Mouse (Mus musculus) MEL (cell line): ENCODE results near the gene Ppm1d. TPM values are rescaled to one million over a fixed set of nuclear protein-coding genes. Genes with fewer than 3 reads are reported as not detected.

Experiments used
- DNase-seq: peaks from one replicate; pipeline ENCODE4 v3.0.0; 2011; ENCODE audit warnings: low read depth, low spot score
- H3K27ac ChIP-seq: 2 replicates; pipeline ENCODE4 v1.5.1; 2012; ENCODE audit warnings: low read depth, mild to moderate bottlenecking, control low read depth, low read length, moderate library complexity; ENCODE audit not compliant: control insufficient read depth
- H3K27me3 ChIP-seq, 2 experiments: fragments of 150-350 bp in 1 of 2; sonication (generic) in 1 of 2; 2 replicates each; pipeline ENCODE4 v1.6.1; 2012; ENCODE audit warnings: low read length in 2 of 2, mild to moderate bottlenecking in 2 of 2, improper control_type of control experiment in 1 of 2, moderate library complexity in 1 of 2; ENCODE audit not compliant: insufficient read depth in 2 of 2, control insufficient read depth in 1 of 2
- H3K36me3 ChIP-seq, 2 experiments: 2 replicates each; pipeline ENCODE4 v1.6.1; 2012 to 2014; ENCODE audit warnings: low read length in 2 of 2, improper control_type of control experiment in 1 of 2, inconsistent platforms in 1 of 2, mild to moderate bottlenecking in 1 of 2; ENCODE audit not compliant: insufficient read depth in 2 of 2, control insufficient read depth in 1 of 2
- H3K4me1 ChIP-seq, 2 experiments: fragments of 150-350 bp in 1 of 2; sonication (generic) in 1 of 2; 2 replicates each; pipeline ENCODE4 v1.6.1; 2012; ENCODE audit warnings: low read length in 2 of 2, improper control_type of control experiment in 1 of 2, mild to moderate bottlenecking in 1 of 2; ENCODE audit not compliant: insufficient read depth in 2 of 2, control insufficient read depth in 1 of 2
- H3K4me3 ChIP-seq, 2 experiments: fragments of 150-350 bp in 1 of 2; sonication (generic) in 1 of 2; 2 replicates each; pipeline ENCODE4 v1.5.1; 2012; ENCODE audit warnings: low read depth in 2 of 2, low read length in 2 of 2, mild to moderate bottlenecking in 2 of 2, moderate library complexity in 2 of 2, control low read depth in 1 of 2, improper control_type of control experiment in 1 of 2; ENCODE audit not compliant: control insufficient read depth in 1 of 2, insufficient read depth in 1 of 2
- H3K79me2 ChIP-seq: 2 replicates; pipeline ENCODE4 v1.6.1; 2012; ENCODE audit warnings: mild to moderate bottlenecking, low read length, moderate library complexity; ENCODE audit not compliant: control insufficient read depth, poor library complexity, insufficient read depth
- H3K9ac ChIP-seq: 2 replicates; pipeline ENCODE4 v1.6.1; 2012; ENCODE audit warnings: low read depth, mild to moderate bottlenecking, control low read depth, low read length, moderate library complexity; ENCODE audit not compliant: control insufficient read depth, poor library complexity, severe bottlenecking
- H3K9me3 ChIP-seq: fragments of 150-350 bp; sonication (generic); replicated peaks from 2 replicates; pipeline ENCODE4 v1.6.1; 2012; ENCODE audit warnings: mild to moderate bottlenecking, low read length, improper control_type of control experiment, moderate library complexity; ENCODE audit not compliant: insufficient read depth
- BHLHE40 ChIP-seq: IDR thresholded peaks from 2 replicates; pipeline ENCODE4 v1.6.1; 2012; ENCODE audit warnings: low read depth, mild to moderate bottlenecking, inconsistent platforms, low read length, improper control_type of control experiment, borderline replicate concordance
- CHD2 ChIP-seq: IDR thresholded peaks from 2 replicates; pipeline ENCODE4 v1.6.1; 2011; ENCODE audit warnings: low read length, improper control_type of control experiment
- CTCF ChIP-seq, 3 experiments: IDR thresholded peaks in 2 of 3; conservative IDR thresholded peaks in 1 of 3; 2 replicates each; pipeline ENCODE4 v1.5.1; 2011 to 2012; ENCODE audit warnings: low read length in 3 of 3, low read depth in 2 of 3, mild to moderate bottlenecking in 2 of 3, improper control_type of control experiment in 1 of 3, inconsistent platforms in 1 of 3, mixed read lengths in 1 of 3, moderate library complexity in 1 of 3; ENCODE audit not compliant: control insufficient read depth in 1 of 3, insufficient read depth in 1 of 3, poor library complexity in 1 of 3, severe bottlenecking in 1 of 3
- ELF1 ChIP-seq: IDR thresholded peaks from 2 replicates; pipeline ENCODE4 v1.6.1; 2014; ENCODE audit warnings: low read depth, mild to moderate bottlenecking, inconsistent platforms, low read length, improper control_type of control experiment, moderate library complexity
- EP300 ChIP-seq, 2 experiments: IDR thresholded peaks; 2 replicates each; pipeline ENCODE4 v1.6.1; 2011; ENCODE audit warnings: improper control_type of control experiment in 2 of 2, low read length in 2 of 2, low read depth in 1 of 2, mild to moderate bottlenecking in 1 of 2
- ETS1 ChIP-seq: IDR thresholded peaks from 2 replicates; pipeline ENCODE4 v1.6.1; 2012; ENCODE audit warnings: low read depth, mild to moderate bottlenecking, inconsistent platforms, low read length, improper control_type of control experiment, moderate library complexity
- GABPA ChIP-seq: IDR thresholded peaks from 2 replicates; pipeline ENCODE4 v1.6.1; 2012; ENCODE audit warnings: low read depth, mild to moderate bottlenecking, inconsistent platforms, low read length, improper control_type of control experiment, moderate library complexity
- GATA1 ChIP-seq: IDR thresholded peaks from 2 replicates; pipeline ENCODE4 v1.6.1; 2011; ENCODE audit warnings: low read depth, low read length, improper control_type of control experiment
- HCFC1 ChIP-seq: IDR thresholded peaks from 2 replicates; pipeline ENCODE4 v1.6.1; 2012; ENCODE audit warnings: low read depth, mild to moderate bottlenecking, inconsistent platforms, low read length, improper control_type of control experiment, moderate library complexity
- KAT2A ChIP-seq: conservative IDR thresholded peaks from 2 replicates; pipeline ENCODE4 v1.6.1; 2012; ENCODE audit warnings: low read depth, low read length, improper control_type of control experiment, inconsistent platforms
- MAFK ChIP-seq: IDR thresholded peaks from 2 replicates; pipeline ENCODE4 v1.6.1; 2011; ENCODE audit warnings: low read depth, mild to moderate bottlenecking, low read length, improper control_type of control experiment, borderline replicate concordance
- MAX ChIP-seq: IDR thresholded peaks from 2 replicates; pipeline ENCODE4 v1.6.1; 2011; ENCODE audit warnings: low read length, improper control_type of control experiment
- MEF2A ChIP-seq: IDR thresholded peaks from 2 replicates; pipeline ENCODE4 v1.6.1; 2014; ENCODE audit warnings: low read depth, mild to moderate bottlenecking, inconsistent platforms, low read length, improper control_type of control experiment; ENCODE audit not compliant: poor library complexity, insufficient replicate concordance, severe bottlenecking; ENCODE audit errors: extremely low read depth
- MXI1 ChIP-seq: IDR thresholded peaks from 2 replicates; pipeline ENCODE4 v1.6.1; 2011; ENCODE audit warnings: mild to moderate bottlenecking, low read depth, low read length, improper control_type of control experiment
- MYB ChIP-seq: IDR thresholded peaks from 2 replicates; pipeline ENCODE4 v1.6.1; 2011; ENCODE audit warnings: mild to moderate bottlenecking, low read depth, low read length, improper control_type of control experiment
- MYC ChIP-seq: IDR thresholded peaks from 2 replicates; pipeline ENCODE4 v1.6.1; 2011; ENCODE audit warnings: low read depth, mild to moderate bottlenecking, low read length, improper control_type of control experiment, moderate library complexity
- NELFE ChIP-seq: IDR thresholded peaks from 2 replicates; pipeline ENCODE4 v1.6.1; 2011; ENCODE audit warnings: low read depth, low read length, improper control_type of control experiment
- NRF1 ChIP-seq: IDR thresholded peaks from 2 replicates; pipeline ENCODE4 v1.6.1; 2014; ENCODE audit warnings: low read depth, mild to moderate bottlenecking, inconsistent platforms, low read length, improper control_type of control experiment, moderate library complexity; ENCODE audit not compliant: poor library complexity, insufficient read depth, severe bottlenecking
- POLR2A ChIP-seq, 2 experiments: IDR thresholded peaks; 2 replicates each; pipeline ENCODE4 v1.6.1; 2011 to 2012; ENCODE audit warnings: low read length in 2 of 2, mild to moderate bottlenecking in 2 of 2, control low read depth in 1 of 2, improper control_type of control experiment in 1 of 2, low read depth in 1 of 2, moderate library complexity in 1 of 2; ENCODE audit not compliant: control insufficient read depth in 1 of 2, insufficient read depth in 1 of 2, poor library complexity in 1 of 2
- POLR2AphosphoS2 ChIP-seq: IDR thresholded peaks from 2 replicates; pipeline ENCODE4 v1.6.1; 2011; ENCODE audit warnings: low read length, improper control_type of control experiment
- POLR2AphosphoS5 ChIP-seq: IDR thresholded peaks from 2 replicates; pipeline ENCODE4 v1.6.1; 2012; ENCODE audit warnings: low read depth, borderline replicate concordance, mild to moderate bottlenecking, inconsistent platforms, low read length, moderate library complexity, mixed read lengths
- RAD21 ChIP-seq: IDR thresholded peaks from 2 replicates; pipeline ENCODE4 v1.6.1; 2011; ENCODE audit warnings: mild to moderate bottlenecking, low read depth, low read length, improper control_type of control experiment
- RCOR1 ChIP-seq: IDR thresholded peaks from 2 replicates; pipeline ENCODE4 v1.6.1; 2012; ENCODE audit warnings: low read depth, mild to moderate bottlenecking, inconsistent platforms, low read length, improper control_type of control experiment
- SIN3A ChIP-seq: IDR thresholded peaks from 2 replicates; pipeline ENCODE4 v1.6.1; 2012; ENCODE audit warnings: low read length, improper control_type of control experiment, inconsistent platforms
- SMC3 ChIP-seq: IDR thresholded peaks from 2 replicates; pipeline ENCODE4 v1.6.1; 2011; ENCODE audit warnings: low read depth, low read length, improper control_type of control experiment
- TAL1 ChIP-seq: IDR thresholded peaks from 2 replicates; pipeline ENCODE4 v1.6.1; 2012; ENCODE audit warnings: mild to moderate bottlenecking, inconsistent platforms, low read length, moderate library complexity, mixed read lengths
- TBP ChIP-seq: IDR thresholded peaks from 2 replicates; pipeline ENCODE4 v1.8.0; 2011; ENCODE audit warnings: low read depth, low read length, improper control_type of control experiment
- TCF12 ChIP-seq: IDR thresholded peaks from 2 replicates; pipeline ENCODE4 v1.6.1; 2014; ENCODE audit warnings: low read depth, mild to moderate bottlenecking, inconsistent platforms, low read length, improper control_type of control experiment, moderate library complexity
- UBTF ChIP-seq: IDR thresholded peaks from 2 replicates; pipeline ENCODE4 v1.6.1; 2012; ENCODE audit warnings: low read depth, mild to moderate bottlenecking, inconsistent platforms, low read length, improper control_type of control experiment, moderate library complexity, borderline replicate concordance; ENCODE audit not compliant: insufficient read depth
- USF1 ChIP-seq: IDR thresholded peaks from 2 replicates; pipeline ENCODE4 v1.6.1; 2014; ENCODE audit warnings: low read depth, mild to moderate bottlenecking, inconsistent platforms, low read length, improper control_type of control experiment, moderate library complexity
- USF2 ChIP-seq, 2 experiments: IDR thresholded peaks; 2 replicates each; pipeline ENCODE4 v1.6.1; 2011 to 2012; ENCODE audit warnings: improper control_type of control experiment in 2 of 2, low read length in 2 of 2, borderline replicate concordance in 1 of 2, inconsistent platforms in 1 of 2, low read depth in 1 of 2, mild to moderate bottlenecking in 1 of 2; ENCODE audit not compliant: insufficient read depth in 1 of 2
- ZC3H11A ChIP-seq: IDR thresholded peaks from 2 replicates; pipeline ENCODE4 v1.6.1; 2012; ENCODE audit warnings: low read depth, mild to moderate bottlenecking, inconsistent platforms, low read length, improper control_type of control experiment
- ZKSCAN1 ChIP-seq: IDR thresholded peaks from 2 replicates; pipeline ENCODE4 v1.6.1; 2012; ENCODE audit warnings: low read depth, mild to moderate bottlenecking, inconsistent platforms, low read length, improper control_type of control experiment, moderate library complexity
- ZMIZ1 ChIP-seq: IDR thresholded peaks from 2 replicates; pipeline ENCODE4 v1.6.1; 2012; ENCODE audit warnings: low read depth, mild to moderate bottlenecking, inconsistent platforms, low read length, improper control_type of control experiment, moderate library complexity
- polyA plus RNA-seq, 2 experiments: library from polyadenylated mRNA; stranded (reverse) in 1 of 2; unstranded in 1 of 2; fragments of >175 nt in 1 of 2; fragments of >200 nt in 1 of 2; gene quantifications; 2 replicates each; pipeline versions ENCODE4 v1.2.1 to v1.2.4; 2012; ENCODE audit warnings: low replicate concordance in 2 of 2, low read depth in 1 of 2; ENCODE audit not compliant: insufficient read length in 2 of 2, insufficient read depth in 1 of 2, missing spikeins in 1 of 2
- total RNA-seq: library from RNA; depleted of rRNA; stranded (reverse); fragments of 300-350 nt; gene quantifications from 2 replicates; pipeline ENCODE4 v1.2.3, GENCODE M21; 2012; rRNA removed

The Ppm1d gene
- total RNA-seq = 13.3 and 14.9 TPM in 2 replicates
- 10 to 100 TPM in 1 of 2 experiments, not detected in 1; 15.5 TPM for polyA plus RNA-seq

DNA sequence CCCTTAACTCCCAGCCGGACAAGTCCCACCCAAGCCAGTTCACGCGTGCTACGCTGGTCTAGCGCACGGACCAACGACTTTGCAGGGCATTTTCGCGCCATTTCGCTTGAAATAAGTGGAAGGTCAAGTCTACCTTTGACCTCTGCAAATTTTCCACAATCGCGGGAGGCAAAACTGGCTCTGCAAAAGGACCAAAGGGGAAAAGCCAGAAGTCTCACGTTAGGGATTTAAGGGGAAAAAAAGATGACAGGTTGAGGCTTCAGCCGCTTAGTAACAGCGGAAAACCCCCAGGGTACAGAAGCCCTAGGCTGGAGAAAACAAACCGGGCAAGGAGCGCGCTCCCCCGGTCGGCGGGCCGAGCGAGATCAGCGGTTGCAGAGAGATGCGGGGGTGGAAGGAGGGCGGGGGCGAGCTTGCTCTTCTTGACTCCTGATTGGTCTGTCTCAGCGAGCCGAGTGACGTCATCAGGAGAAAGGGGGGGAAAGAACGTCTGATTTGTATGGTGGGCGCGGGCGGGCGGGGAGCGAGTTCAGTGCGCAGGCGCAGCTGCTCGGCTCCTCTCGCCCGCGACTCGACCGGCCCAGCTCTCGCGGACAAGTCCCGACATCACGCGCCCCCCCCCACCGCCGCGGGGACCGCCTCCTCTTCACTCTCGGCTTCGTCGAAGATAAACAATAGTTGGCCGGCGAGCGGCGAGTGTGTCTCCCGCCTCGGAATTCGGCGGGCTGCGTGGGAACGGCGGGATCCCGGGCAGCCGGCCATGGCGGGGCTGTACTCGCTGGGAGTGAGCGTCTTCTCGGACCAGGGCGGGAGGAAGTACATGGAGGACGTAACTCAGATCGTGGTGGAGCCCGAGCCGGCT lies at the start of gene Ppm1d:
Gene Ppm1d (plus strand): TSS at position 532 of the 862 bp plus-strand sequence.
- Histone ChIP-seq H3K4me3 (peak within 1 kb of the TSS; percentile 87 to 98), H3K79me2 (peaks cover 32% of the 10 kb centered on the region), H3K27me3 (no peaks in the 10 kb centered on the region), H3K9ac (peak within 1 kb of the TSS; percentile 96), H3K9me3 (no peaks in the 10 kb centered on the region), H3K36me3 (peaks cover 0 to 28% of the 10 kb centered on the region in 2 experiments; a peak in 2 of 4 replicates), H3K4me1 (peaks cover 3 to 20% of the 10 kb centered on the region in 2 experiments), H3K27ac (peak within 1 kb of the TSS; percentile 91)
- DNase-seq = peak; percentile 100
- peak; percentile 88 to 98; a peak in 3 of 4 replicates for TF ChIP-seq POLR2A (IDR thresholded peaks at IDR 0.05; ENCODE audit: control insufficient read depth in 1 of 2, insufficient read depth in 1 of 2, low read depth in 1 of 2, low read length in 2 of 2, poor library complexity in 1 of 2)
- peak; percentile 67 for TF ChIP-seq MAX
- no peak for TF ChIP-seq ZC3H11A
- peak; percentile 54 for TF ChIP-seq ETS1
- TF ChIP-seq TCF12 = peak; percentile 50
- TF ChIP-seq GATA1 = no peak
- peak; percentile 91; the same call in 1 of the 2 replicates for TF ChIP-seq UBTF
- TF ChIP-seq NELFE = peak; percentile 98
- TF ChIP-seq POLR2AphosphoS2 = peak; percentile 93
- no peak for TF ChIP-seq CTCF (IDR thresholded peaks at IDR 0.05 in 2 of 3, conservative IDR thresholded peaks at IDR 0.05 in 1 of 3; ENCODE audit: control insufficient read depth in 1 of 3, insufficient read depth in 1 of 3, low read depth in 2 of 3, low read length in 3 of 3, poor library complexity in 1 of 3, severe bottlenecking in 1 of 3)
- TF ChIP-seq NRF1 = peak; percentile 95
- no peak for TF ChIP-seq RAD21
- TF ChIP-seq SIN3A = peak; percentile 76
- no peak for TF ChIP-seq ZKSCAN1
- TF ChIP-seq POLR2AphosphoS5 = no peak
- peak; percentile 72 for TF ChIP-seq USF1
- peak; percentile 76 for TF ChIP-seq MXI1
- TF ChIP-seq USF2 (IDR thresholded peaks at IDR 0.05; ENCODE audit: borderline replicate concordance in 1 of 2, insufficient read depth in 1 of 2, low read depth in 1 of 2, low read length in 2 of 2) = no peak
- no peak for TF ChIP-seq GABPA
- TF ChIP-seq SMC3 = no peak
- TF ChIP-seq MAFK = no peak
- peak; percentile 75; the same call in 1 of the 2 replicates for TF ChIP-seq HCFC1
- TF ChIP-seq TBP = peak; percentile 32; the same call in 1 of the 2 replicates
- peak; percentile 81 for TF ChIP-seq CHD2
- no peak for TF ChIP-seq KAT2A
- peak; percentile 28; the same call in 1 of the 2 replicates for TF ChIP-seq RCOR1
- TF ChIP-seq MYC = no peak
- no peak for TF ChIP-seq BHLHE40
- no peak for TF ChIP-seq ELF1
- no peak for TF ChIP-seq TAL1
- TF ChIP-seq MYB = peak; percentile 53; the same call in 1 of the 2 replicates
- TF ChIP-seq ZMIZ1 = peak; percentile 91; the same call in 1 of the 2 replicates
- peak in 1 of 2 experiments; percentile 36; a peak in 3 of 4 replicates for TF ChIP-seq EP300 (IDR thresholded peaks at IDR 0.05; ENCODE audit: low read depth in 1 of 2, low read length in 2 of 2)
- TF ChIP-seq MEF2A = 0 out of 2 replicates have a peak, but pooled peaks have one; percentile 3
